In genomic region chr1:166001904-166002489, GRCm38 (mm10) we compare ENCODE assay signal across 8 mouse cellular contexts. TPM values are rescaled to one million over a fixed set of nuclear protein-coding genes. Genes with fewer than 3 reads are reported as not detected.
DNase-seq lines count a peak whose midpoint lies in the region; ATAC-seq and TF ChIP-seq lines count a peak whose summit lies in the region.

No protein-coding gene starts in this region.

- H3K9me3 ChIP-seq in heart, embryonic 11.5 days (replicated peaks; ENCODE audit: control insufficient read depth, low read length), result no peaks in the 10 kb centered on the region
- no peaks in the 10 kb centered on the region for H3K9me3 ChIP-seq in CH12.LX (replicated peaks; ENCODE audit: low read length)
- H3K9me3 ChIP-seq in hindbrain, embryonic 16.5 days (ENCODE audit: control insufficient read depth, low read length), result no peaks in the 10 kb centered on the region
- no peaks in the 10 kb centered on the region for H3K9me3 ChIP-seq in liver, postnatal 0 days (ENCODE audit: low read length)

- in situ Hi-C loops in CH12.LX (cut with MboI; ENCODE audit: low pct_ligation_motif_present, low pct_unique_long_range_greater_than_20kb, low sequenced_read_pairs), result loop anchor here (10.0 kb wide), 1 partner anchor 153 kb away; no protein-coding TSS in a partner anchor

- peak overlapping the region; percentile 86 for H3K27ac ChIP-seq in heart, embryonic 11.5 days (ENCODE audit: low read depth, low read length)
- H3K27ac ChIP-seq in CH12.LX (ENCODE audit: insufficient read depth, low read depth), result peak overlapping the region; percentile 93
- H3K27ac ChIP-seq in cortical plate, adult 2 months (ENCODE audit: insufficient read depth, low read length), result peak overlapping the region; percentile 95
- H3K27ac ChIP-seq in hindbrain, embryonic 16.5 days (ENCODE audit: low read depth, low read length), result peak overlapping the region; percentile 96
- peak overlapping the region; percentile 98 for H3K27ac ChIP-seq in liver, postnatal 0 days (ENCODE audit: low read depth)

- no peak for TF ChIP-seq EP300 in CH12.LX (IDR thresholded peaks at IDR 0.05; ENCODE audit: low read length)
- TF ChIP-seq EP300 in liver, postnatal 0 days (IDR thresholded peaks at IDR 0.05; ENCODE audit: low read depth), result no peak

- no peak for DNase-seq in heart, postnatal 10 days
- DNase-seq in CH12.LX (ENCODE audit: extremely low read depth), result no peak
- peak; percentile 68 for DNase-seq in liver, postnatal 0 days
- DNase-seq in right cerebral cortex, postnatal 14 days, result peak; percentile 52
- DNase-seq in layer of hippocampus, adult 11-12 months (ENCODE audit: low spot score), result no peak

- no peaks in the 10 kb centered on the region for H3K27me3 ChIP-seq in heart, embryonic 11.5 days (ENCODE audit: control insufficient read depth, insufficient read depth, low read length)
- H3K27me3 ChIP-seq in CH12.LX (replicated peaks), result peaks cover 1% of the 10 kb centered on the region
- H3K27me3 ChIP-seq in hindbrain, embryonic 16.5 days (replicated peaks; ENCODE audit: control insufficient read depth, insufficient read depth, low read length), result no peaks in the 10 kb centered on the region
- H3K27me3 ChIP-seq in liver, postnatal 0 days (ENCODE audit: insufficient read depth, low read length), result no peaks in the 10 kb centered on the region

- no peak for TF ChIP-seq CTCF in CH12.LX (conservative IDR thresholded peaks at IDR 0.05 in 1 of 2, IDR thresholded peaks at IDR 0.05 in 1 of 2; ENCODE audit: low read depth in 2 of 2, low read length in 2 of 2)
- TF ChIP-seq CTCF in cortical plate, adult 2 months (IDR thresholded peaks at IDR 0.05; ENCODE audit: extremely low read depth, insufficient read depth, low read length), result no peak
- TF ChIP-seq CTCF in liver, postnatal 0 days (IDR thresholded peaks at IDR 0.05; ENCODE audit: low read depth), result no peak

- no peaks in the 10 kb centered on the region for H3K36me3 ChIP-seq in heart, embryonic 11.5 days (ENCODE audit: control insufficient read depth, insufficient read depth, low read length)
- H3K36me3 ChIP-seq in CH12.LX (replicated peaks in 1 of 2; ENCODE audit: control insufficient read depth in 1 of 2, insufficient read depth in 1 of 2, low read length in 1 of 2), result no peaks in the 10 kb centered on the region
- no peaks in the 10 kb centered on the region for H3K36me3 ChIP-seq in hindbrain, embryonic 16.5 days (ENCODE audit: control insufficient read depth, insufficient read depth, low read length)
- no peaks in the 10 kb centered on the region for H3K36me3 ChIP-seq in liver, postnatal 0 days (replicated peaks; ENCODE audit: insufficient read depth, low read length)

- peak overlapping the region; percentile 96 for H3K9ac ChIP-seq in heart, embryonic 11.5 days (ENCODE audit: low read depth, low read length)
- peak overlapping the region; percentile 98 for H3K9ac ChIP-seq in CH12.LX (ENCODE audit: insufficient read depth, low read depth)
- peak overlapping the region; percentile 97 for H3K9ac ChIP-seq in hindbrain, embryonic 16.5 days (ENCODE audit: low read depth, low read length)
- H3K9ac ChIP-seq in liver, postnatal 0 days (replicated peaks), result peak overlapping the region; percentile 98

- 1% methylated on average over 52 of the region's 70 CpGs for WGBS in heart, embryonic 11.5 days (ENCODE audit: insufficient replicate concordance)
- 1% methylated on average over 30 of the region's 70 CpGs for WGBS in hindbrain, embryonic 16.5 days
- WGBS in liver, postnatal 0 days (ENCODE audit: insufficient replicate concordance), result 1% methylated on average over 41 of the region's 70 CpGs

- peak overlapping the region; percentile 75 for H3K4me2 ChIP-seq in heart, embryonic 11.5 days
- H3K4me2 ChIP-seq in CH12.LX (ENCODE audit: insufficient read depth, low read depth, poor library complexity, severe bottlenecking), result peak overlapping the region; percentile 63; the same call in 1 of the 2 replicates
- H3K4me2 ChIP-seq in hindbrain, embryonic 16.5 days (ENCODE audit: low read length), result peak overlapping the region; percentile 80
- peak overlapping the region; percentile 99 for H3K4me2 ChIP-seq in liver, postnatal 0 days (ENCODE audit: low read depth, low read length)

- dilution Hi-C loops in CH12.LX (cut with MboI; ENCODE audit: extremely low pct_ligation_motif_present, extremely low pct_unique_long_range_greater_than_20kb, low sequenced_read_pairs), result no loop called here

- ATAC-seq in heart, embryonic 11.5 days (replicated peaks; ENCODE audit: insufficient number of reproducible peaks, low FRiP score, low TSS enrichment), result peak; percentile 11
- peak; percentile 53 for ATAC-seq in hindbrain, embryonic 16.5 days
- ATAC-seq in liver, postnatal 0 days, result peak; percentile 37

- TF ChIP-seq RAD21 in CH12.LX (IDR thresholded peaks at IDR 0.05; ENCODE audit: low read depth, low read length), result no peak

- peaks cover 21% of the 10 kb centered on the region for H3K4me1 ChIP-seq in heart, embryonic 11.5 days (ENCODE audit: control insufficient read depth, insufficient read depth, low read length)
- H3K4me1 ChIP-seq in CH12.LX (ENCODE audit: control insufficient read depth in 1 of 2, insufficient read depth in 2 of 2), result peaks cover 1 to 28% of the 10 kb centered on the region in 2 experiments; a peak in 2 of 4 replicates
- H3K4me1 ChIP-seq in cortical plate, adult 2 months (ENCODE audit: control insufficient read depth, insufficient read depth, low read length), result peaks cover 3% of the 10 kb centered on the region; the same call in 1 of the 2 replicates
- peaks cover 15% of the 10 kb centered on the region for H3K4me1 ChIP-seq in hindbrain, embryonic 16.5 days (ENCODE audit: control insufficient read depth, insufficient read depth, low read depth, low read length)
- H3K4me1 ChIP-seq in liver, postnatal 0 days (ENCODE audit: insufficient read depth), result peaks cover 16% of the 10 kb centered on the region

- no peak for TF ChIP-seq POLR2A in CH12.LX (IDR thresholded peaks at IDR 0.05; ENCODE audit: low read depth, low read length)
- no peak for TF ChIP-seq POLR2A in cortical plate, adult 2 months (IDR thresholded peaks at IDR 0.05; ENCODE audit: extremely low read depth, insufficient read depth, low read length)

- peaks cover 5% of the 10 kb centered on the region for H3K79me2 ChIP-seq in CH12.LX (replicated peaks; ENCODE audit: control insufficient read depth, extremely low read depth, insufficient read depth, poor library complexity, severe bottlenecking)

- peak overlapping the region; percentile 95 for H3K4me3 ChIP-seq in heart, embryonic 11.5 days (ENCODE audit: low read depth, low read length)
- peak overlapping the region; percentile 55 to 93 (median 86) for H3K4me3 ChIP-seq in CH12.LX (replicated peaks in 1 of 3; ENCODE audit: low read depth in 2 of 3, low read length in 2 of 3, poor library complexity in 1 of 3)
- peak overlapping the region; percentile 53 for H3K4me3 ChIP-seq in cortical plate, adult 2 months (ENCODE audit: insufficient read depth, low read length)
- peak overlapping the region; percentile 95 for H3K4me3 ChIP-seq in hindbrain, embryonic 16.5 days (ENCODE audit: low read length)
- peak overlapping the region; percentile 98 for H3K4me3 ChIP-seq in liver, postnatal 0 days (ENCODE audit: low read depth, low read length)

- intact Hi-C loops in heart, postnatal 10 days (cut with DNase I), result loop anchor here (1.0 to 10.0 kb wide), 5 partner anchors 151 to 537 kb away; partner anchors contain the start of genes Dcaf6, Mpc2 and Tada1

TF ChIP-seq in CH12.LX, 34 proteins besides CTCF, POLR2A, EP300 and RAD21:
- no peak for TF ChIP-seq E2F4 (IDR thresholded peaks at IDR 0.05; ENCODE audit: insufficient replicate concordance, low read depth, low read length)
- TF ChIP-seq UBTF (IDR thresholded peaks at IDR 0.05; ENCODE audit: low read depth, low read length), result 0 out of 2 replicates have a peak, but pooled peaks have one; percentile 51

RNA-seq across cellular contexts. Expression of gene Pou2f1, which starts 0.5 kb away (rescaled TPM):
- polyA plus RNA-seq in heart, embryonic 11.5 days (2014; fragmentation: Nextera tagmentation; extraction: Ambion mirVana), result 16.7 and 17.3 TPM in 2 replicates
- total RNA-seq in heart, postnatal 10 days (2021), result 10 to 100 TPM; 12.0 to 16.6 TPM
- total RNA-seq in CH12.LX (2012; rRNA removed) (6.4 and 8.0 TPM in 2 replicates), CH12.LX (2014; rRNA removed) (6.6 and 7.4 TPM in 2 replicates)
- 11.7 and 18.3 TPM in 2 replicates for polyA plus RNA-seq in CH12.LX (2012; ENCODE audit: insufficient read length, low read depth)
- 7.4 and 7.7 TPM in 2 replicates for polyA plus RNA-seq in cortical plate, adult 2 months (2012; rRNA removed)
- polyA plus RNA-seq in hindbrain, embryonic 16.5 days (2015; fragmentation: Nextera tagmentation; extraction: Ambion mirVana), result 14.3 and 15.5 TPM in 2 replicates
- 3.3 and 3.4 TPM in 2 replicates for polyA plus RNA-seq in liver, postnatal 0 days (2015; fragmentation: Nextera tagmentation; extraction: Ambion mirVana)

Comparison
In these comparisons a context has a peak if more than half of its experiments do, and no peak if none do; other contexts are left out.
1. DNase-seq: peak in liver, postnatal 0 days (single experiment) and right cerebral cortex, postnatal 14 days (single experiment); none in heart, postnatal 10 days (0 of 2), CH12.LX (single experiment) and layer of hippocampus, adult 11-12 months (single experiment).
2. Peak in every context shown above with its lines, with median percentiles within 50 percentile points of each other: ATAC-seq, H3K27ac ChIP-seq, H3K4me2 ChIP-seq, H3K4me3 ChIP-seq and H3K9ac ChIP-seq.